Mouse (Mus musculus) brain, embryonic 14.5 days (tissue): ENCODE data around the gene Spint3.

Experiments
- CTCF ChIP-seq: fragments of 200-500 bp; IDR thresholded peaks from 2 replicates; pipeline ENCODE4 v1.5.1; 2012; ENCODE audit warnings: inconsistent platforms, mild to moderate bottlenecking, moderate library complexity, borderline replicate concordance; ENCODE audit not compliant: insufficient read depth, insufficient read length; ENCODE audit errors: extremely low read depth
- POLR2A ChIP-seq: fragments of 200-500 bp; IDR thresholded peaks from 2 replicates; pipeline ENCODE4 v1.6.1; 2012; ENCODE audit warnings: mild to moderate bottlenecking, inconsistent platforms, borderline replicate concordance; ENCODE audit not compliant: poor library complexity, insufficient read depth, insufficient read length, severe bottlenecking; ENCODE audit errors: extremely low read depth

DNA sequence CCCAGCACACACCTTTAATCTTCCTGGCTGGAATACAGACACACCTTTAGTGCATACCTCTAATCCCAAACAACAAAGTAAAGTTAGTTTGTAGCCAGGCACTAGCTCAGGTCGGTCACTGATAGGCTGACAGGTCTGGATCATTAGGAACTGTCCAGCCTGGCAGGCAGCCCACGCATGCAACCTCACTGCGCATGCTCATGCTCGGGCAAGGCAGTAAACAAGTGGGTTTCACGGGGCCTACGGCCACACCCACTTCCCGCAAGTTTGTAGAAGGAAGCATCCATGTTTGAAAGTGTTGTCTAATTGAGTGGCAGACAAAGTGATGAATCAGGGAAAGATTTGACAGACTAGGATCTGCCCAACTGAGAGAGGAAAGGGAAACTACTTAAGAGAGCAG is 30.7 kb downstream of the Spint3 start:
- TF ChIP-seq CTCF (no peak), POLR2A (no peak)
